ENCODE assay signal across 8 mouse cellular contexts in genomic region chr12:109749711-109750243, GRCm38 (mm10).
DNase-seq lines count a peak whose midpoint lies in the region; ATAC-seq lines count a peak whose summit lies in the region.

No protein-coding gene starts in this region.

- peak overlapping the region; percentile 39; the same call in 1 of the 2 replicates for H3K9ac ChIP-seq in forebrain, embryonic 15.5 days (replicated peaks)

- H3K4me3 ChIP-seq in forebrain, embryonic 15.5 days, result peak overlapping the region; percentile 25

- no peaks in the 10 kb centered on the region for H3K27me3 ChIP-seq in forebrain, embryonic 15.5 days

- peak overlapping the region; percentile 64 for H3K27ac ChIP-seq in forebrain, embryonic 15.5 days (replicated peaks)

- DNase-seq in R1 (ENCODE audit: low read depth, low spot score), result peak; percentile 51
- peak; percentile 48 for DNase-seq in cerebellum, adult 11-12 months
- DNase-seq in heart, postnatal 25 days (ENCODE audit: low spot score), result peak; percentile 47
- peak; percentile 62 to 92 for DNase-seq in left cerebral cortex, adult 8-10 months (ENCODE audit: low spot score in 2 of 2)
- DNase-seq in lung, postnatal 4 days, result peak; percentile 23 to 46
- DNase-seq in right cerebral cortex, postnatal 4 days, result peak; percentile 63
- DNase-seq in spleen, adult 12 weeks (ENCODE audit: low spot score), result no peak

- under 1% methylated on average over 14 of the region's 14 CpGs for WGBS in forebrain, embryonic 15.5 days

- H3K4me2 ChIP-seq in forebrain, embryonic 15.5 days (replicated peaks), result peak overlapping the region; percentile 56

- intact Hi-C loops in heart, postnatal 25 days (cut with DNase I), result no loop called here

- H3K4me1 ChIP-seq in forebrain, embryonic 15.5 days, result peaks cover 51% of the 10 kb centered on the region

- H3K9me3 ChIP-seq in forebrain, embryonic 15.5 days, result no peaks in the 10 kb centered on the region

- ATAC-seq in forebrain, embryonic 15.5 days (replicated peaks), result peak; percentile 63

- no peaks in the 10 kb centered on the region for H3K36me3 ChIP-seq in forebrain, embryonic 15.5 days
